In genomic region chr15:62849326-62849725, GRCm38 (mm10) we compare ENCODE assay signal across 16 mouse cellular contexts.
DNase-seq lines count a peak whose midpoint lies in the region; TF ChIP-seq lines count a peak whose summit lies in the region.
"Had no signal": no experiment of that assay in that cellular context is flagged by ENCODE, and none has a peak within 500 bp of the region (broad histone marks: within the 10 kb centered on the region; RNA-seq: fewer than 3 reads in every experiment).

No protein-coding gene starts in this region.

- no peak overlapping the region for H3K9ac ChIP-seq in heart, adult 2 months (ENCODE audit: low read depth, low read length)
- H3K9ac ChIP-seq: embryonic facial prominence, embryonic 12.5 days; forebrain, embryonic 15.5 days; hindbrain, embryonic 13.5 days; liver, embryonic 14.5 days had no signal

- TF ChIP-seq EP300 in heart, adult 2 months (IDR thresholded peaks at IDR 0.05; ENCODE audit: insufficient read depth, low read depth, low read length): no peak

- intact Hi-C loops in heart, adult 2 months (cut with DNase I): no loop called here

- TF ChIP-seq CTCF in heart, adult 2 months (IDR thresholded peaks at IDR 0.05): no peak

- H3K36me3 ChIP-seq in heart, adult 2 months (ENCODE audit: control insufficient read depth, insufficient read depth, low read length): no peaks in the 10 kb centered on the region
- H3K36me3 ChIP-seq: embryonic facial prominence, embryonic 12.5 days; forebrain, embryonic 15.5 days; hindbrain, embryonic 13.5 days; midbrain, embryonic 10.5 days had no signal

- H3K4me3 ChIP-seq in heart, adult 2 months: no peak overlapping the region
- H3K4me3 ChIP-seq: embryonic facial prominence, embryonic 12.5 days; forebrain, embryonic 15.5 days; hindbrain, embryonic 13.5 days; midbrain, embryonic 10.5 days had no signal

- no peak overlapping the region for H3K27ac ChIP-seq in heart, adult 2 months
- H3K27ac ChIP-seq: embryonic facial prominence, embryonic 12.5 days; forebrain, embryonic 15.5 days; hindbrain, embryonic 13.5 days; liver, embryonic 14.5 days; midbrain, embryonic 10.5 days had no signal

- no peaks in the 10 kb centered on the region for H3K27me3 ChIP-seq in heart, adult 2 months (ENCODE audit: control insufficient read depth, insufficient read depth, low read length)
- H3K27me3 ChIP-seq: CH12.LX; embryonic facial prominence, embryonic 12.5 days; forebrain, embryonic 15.5 days; hindbrain, embryonic 13.5 days had no signal

- peak; percentile 16 to 21 for DNase-seq in heart, adult 2 months
- no peak for DNase-seq in heart, adult 8-10 months (ENCODE audit: low spot score)
- DNase-seq in Muller cell, postnatal 12 days (ENCODE audit: inconsistent ontology term): peak; percentile 37
- DNase-seq in adrenal gland, postnatal 10 days: peak; percentile 62
- DNase-seq in kidney, postnatal 14 days: peak; percentile 10
- no peak for DNase-seq in layer of hippocampus, adult 9-10 months (ENCODE audit: low spot score)
- no peak for DNase-seq in spleen, postnatal 10 days (ENCODE audit: low spot score in 2 of 2)
- DNase-seq: cerebellum, adult 9-11 months; retina, postnatal 1 day; thymus, postnatal 14 days had no signal

- H3K79me2 ChIP-seq in heart, adult 2 months (replicated peaks; ENCODE audit: control insufficient read depth, insufficient read depth, low read length): no peaks in the 10 kb centered on the region

- no peaks in the 10 kb centered on the region for H3K4me1 ChIP-seq in heart, adult 2 months (ENCODE audit: control insufficient read depth, insufficient read depth, low read length)
- H3K4me1 ChIP-seq: embryonic facial prominence, embryonic 12.5 days; forebrain, embryonic 15.5 days; hindbrain, embryonic 13.5 days; midbrain, embryonic 10.5 days had no signal

- TF ChIP-seq POLR2A in heart, adult 2 months (IDR thresholded peaks at IDR 0.05; ENCODE audit: insufficient read depth, low read depth, low read length): no peak

Comparison
In these comparisons a context has a peak if more than half of its experiments do, and no peak if none do; other contexts are left out.
1. DNase-seq: peak in heart, adult 2 months (2 of 2), Muller cell, postnatal 12 days (single experiment), adrenal gland, postnatal 10 days (single experiment) and kidney, postnatal 14 days (single experiment); none in heart, adult 8-10 months (single experiment), layer of hippocampus, adult 9-10 months (single experiment) and spleen, postnatal 10 days (0 of 2).